Mouse (Mus musculus) frontal cortex, postnatal 25 days (tissue): ENCODE results near the gene Atp5j2.
A peak's percentile ranks its signal among the peaks of the same experiment; 100 is the strongest.

Experiments used
- DNase-seq, 2 experiments: peaks; one replicate each; pipeline ENCODE4 v3.0.0; 2022; ENCODE audit warnings: low spot score in 2 of 2

Atp5j2 gene

GRCm38 (mm10) chr5:145201321-145201991, 9.6 kb upstream of the Atp5j2 start, which contains the start of gene Zkscan14:
TSS of gene Zkscan14 (minus strand) at chr5:145201868.
- peak; percentile 38 to 50 for DNase-seq

- DNase-seq, result no peak
Measured at GRCm38 (mm10) chr5:145200387-145200786, 8.5 kb upstream of the Atp5j2 start.

- peak; percentile 79 to 84 for DNase-seq
Measured at GRCm38 (mm10) chr5:145190875-145191798, 725 bp downstream of the Atp5j2 start.

- DNase-seq, result no peak
Measured at GRCm38 (mm10) chr5:145190373-145190772, 1.5 kb downstream of the Atp5j2 start.

GRCm38 (mm10) chr5:145189416-145189815, 2.4 kb downstream of the Atp5j2 start:
- DNase-seq, result no peak

- DNase-seq, result no peak
Measured at GRCm38 (mm10) chr5:145185244-145185643, 6.6 kb downstream of the Atp5j2 start.

- no peak for DNase-seq
Measured at GRCm38 (mm10) chr5:145178461-145178980, 13.3 kb downstream of the Atp5j2 start.

- no peak for DNase-seq
Measured at GRCm38 (mm10) chr5:145167306-145167661, 24.6 kb downstream of the Atp5j2 start.

- peak; percentile 98 to 100 for DNase-seq
Measured at GRCm38 (mm10) chr5:145166536-145167305, 25.1 kb downstream of the Atp5j2 start, which contains the start of the genes Ptcd1 and Cpsf4. TSS of gene Ptcd1 (minus strand) at chr5:145167108. TSS of gene Cpsf4 (plus strand) at chr5:145167213.

GRCm38 (mm10) chr5:145165184-145165583, 26.7 kb downstream of the Atp5j2 start:
- no peak for DNase-seq

GRCm38 (mm10) chr5:145164710-145165109, 27.2 kb downstream of the Atp5j2 start:
- no peak for DNase-seq

- DNase-seq, result no peak
Measured at GRCm38 (mm10) chr5:145161361-145161760, 30.5 kb downstream of the Atp5j2 start.

GRCm38 (mm10) chr5:145152690-145153089, 39.2 kb downstream of the Atp5j2 start:
- DNase-seq, result no peak

- no peak for DNase-seq
Measured at GRCm38 (mm10) chr5:145149294-145149693, 42.6 kb downstream of the Atp5j2 start.

- DNase-seq, result no peak
Measured at GRCm38 (mm10) chr5:145147748-145148147, 44.1 kb downstream of the Atp5j2 start.

GRCm38 (mm10) chr5:145140611-145141010, 51.3 kb downstream of the Atp5j2 start:
- no peak for DNase-seq

GRCm38 (mm10) chr5:145139571-145140519, 52.0 kb downstream of the Atp5j2 start, which contains the start of the genes Pdap1 and Bud31:
TSS of gene Pdap1 (minus strand) at chr5:145140238.
TSS of gene Bud31 (plus strand) at chr5:145140362.
- DNase-seq, result peak; percentile 95 to 97

- no peak for DNase-seq
Measured at GRCm38 (mm10) chr5:145138836-145139235, 53.0 kb downstream of the Atp5j2 start.
